ENCODE assay signal across 9 mouse cellular contexts in genomic region chr2:43816788-43817581, GRCm38 (mm10).
DNase-seq lines count a peak whose midpoint lies in the region; ATAC-seq lines count a peak whose summit lies in the region.
"Had no signal": no experiment of that assay in that cellular context is flagged by ENCODE, and none has a peak within 500 bp of the region (broad histone marks: within the 10 kb centered on the region; RNA-seq: fewer than 3 reads in every experiment).

No protein-coding gene starts in this region.

- no peaks in the 10 kb centered on the region for H3K4me1 ChIP-seq in hindbrain, embryonic 14.5 days (replicated peaks; ENCODE audit: control insufficient read depth, insufficient read depth, low read length)
- H3K4me1 ChIP-seq in hindbrain, embryonic 11.5 days (replicated peaks; ENCODE audit: control insufficient read depth, insufficient read depth, low read length): no peaks in the 10 kb centered on the region

- H3K9ac ChIP-seq in hindbrain, embryonic 14.5 days: no peak overlapping the region
- H3K9ac ChIP-seq in hindbrain, embryonic 11.5 days (ENCODE audit: low read depth, low read length): no peak overlapping the region

- H3K4me3 ChIP-seq in hindbrain, embryonic 14.5 days (replicated peaks; ENCODE audit: low read length): no peak overlapping the region
- H3K4me3 ChIP-seq in hindbrain, embryonic 11.5 days (ENCODE audit: low read depth, low read length): no peak overlapping the region

- no peaks in the 10 kb centered on the region for H3K36me3 ChIP-seq in hindbrain, embryonic 14.5 days (replicated peaks; ENCODE audit: control insufficient read depth, insufficient read depth)
- no peaks in the 10 kb centered on the region for H3K36me3 ChIP-seq in hindbrain, embryonic 11.5 days (ENCODE audit: control insufficient read depth, insufficient read depth, low read length)

- peak; percentile 58 for DNase-seq in hindbrain, embryonic 14.5 days (ENCODE audit: low spot score)
- no peak for DNase-seq in hindbrain, embryonic 11.5 days (ENCODE audit: low spot score)
- peak; percentile 17 to 29 for DNase-seq in frontal cortex, postnatal 25 days (ENCODE audit: low spot score in 2 of 2)
- peak; percentile 58 for DNase-seq in layer of hippocampus, adult 9-11 months
- DNase-seq in right cerebral cortex, postnatal 4 days: peak; percentile 64
- no peak for DNase-seq in urinary bladder, postnatal 14 days (ENCODE audit: low spot score)
- DNase-seq in urinary bladder, adult 18-20 months (ENCODE audit: low spot score in 2 of 2): no peak
- no peak for DNase-seq in yolk sac, embryonic 10.5 days (ENCODE audit: low spot score)
- DNase-seq: lung, postnatal 36 days had no signal

- ATAC-seq in hindbrain, embryonic 14.5 days (ENCODE audit: low FRiP score): peak; percentile 40; the same call in 1 of the 2 replicates
- no peak for ATAC-seq in hindbrain, embryonic 11.5 days (ENCODE audit: low FRiP score)

- H3K9me3 ChIP-seq in hindbrain, embryonic 14.5 days (ENCODE audit: control insufficient read depth, low read length): no peaks in the 10 kb centered on the region
- no peaks in the 10 kb centered on the region for H3K9me3 ChIP-seq in hindbrain, embryonic 11.5 days (ENCODE audit: control insufficient read depth, low read length)

- WGBS in hindbrain, embryonic 14.5 days: 77% methylated on average over 8 of the region's 8 CpGs
- 86% methylated on average over 8 of the region's 8 CpGs for WGBS in hindbrain, embryonic 11.5 days

- H3K27me3 ChIP-seq in hindbrain, embryonic 14.5 days (ENCODE audit: control insufficient read depth, insufficient read depth, low read length): no peaks in the 10 kb centered on the region
- no peaks in the 10 kb centered on the region for H3K27me3 ChIP-seq in hindbrain, embryonic 11.5 days (ENCODE audit: control insufficient read depth, insufficient read depth, low read length)

- H3K4me2 ChIP-seq in hindbrain, embryonic 14.5 days (replicated peaks): no peak overlapping the region
- H3K4me2 ChIP-seq in hindbrain, embryonic 11.5 days (replicated peaks; ENCODE audit: low read depth, low read length): no peak overlapping the region

- no peak overlapping the region for H3K27ac ChIP-seq in hindbrain, embryonic 14.5 days
- no peak overlapping the region for H3K27ac ChIP-seq in hindbrain, embryonic 11.5 days (ENCODE audit: low read depth, low read length)

Comparison
In these comparisons a context has a peak if more than half of its experiments do, and no peak if none do; other contexts are left out.
1. DNase-seq: peak in hindbrain, embryonic 14.5 days (single experiment), frontal cortex, postnatal 25 days (2 of 2), layer of hippocampus, adult 9-11 months (single experiment) and right cerebral cortex, postnatal 4 days (single experiment); none in hindbrain, embryonic 11.5 days (single experiment), urinary bladder, postnatal 14 days (single experiment), urinary bladder, adult 18-20 months (0 of 2) and yolk sac, embryonic 10.5 days (single experiment).